Mouse (Mus musculus): Measurements from ENCODE around the gene D130052B06Rik.

The D130052B06Rik gene

DNA sequence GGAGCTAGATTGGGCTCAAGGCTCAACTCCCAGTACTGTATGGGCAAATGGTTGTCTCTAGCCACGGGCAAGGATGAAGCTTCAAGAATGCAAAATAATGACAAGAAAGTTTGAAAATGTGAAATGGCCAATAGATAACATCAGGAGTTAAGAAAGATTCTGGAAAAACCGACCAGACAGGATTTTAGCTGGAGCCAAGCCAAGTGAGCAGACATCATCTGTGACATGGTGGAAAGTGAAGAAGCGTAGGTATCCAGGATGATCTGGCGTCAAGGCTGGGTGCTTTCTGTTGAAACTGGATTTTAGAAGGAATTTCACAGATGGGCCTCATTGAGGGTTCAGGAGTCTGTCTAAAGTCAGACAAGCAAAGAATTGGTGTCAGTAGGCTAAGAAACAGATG is at the start of gene D130052B06Rik:
TSS of gene D130052B06Rik (plus strand) at position 317 of the 400 bp plus-strand sequence.
- no peak for DNase-seq

DNA sequence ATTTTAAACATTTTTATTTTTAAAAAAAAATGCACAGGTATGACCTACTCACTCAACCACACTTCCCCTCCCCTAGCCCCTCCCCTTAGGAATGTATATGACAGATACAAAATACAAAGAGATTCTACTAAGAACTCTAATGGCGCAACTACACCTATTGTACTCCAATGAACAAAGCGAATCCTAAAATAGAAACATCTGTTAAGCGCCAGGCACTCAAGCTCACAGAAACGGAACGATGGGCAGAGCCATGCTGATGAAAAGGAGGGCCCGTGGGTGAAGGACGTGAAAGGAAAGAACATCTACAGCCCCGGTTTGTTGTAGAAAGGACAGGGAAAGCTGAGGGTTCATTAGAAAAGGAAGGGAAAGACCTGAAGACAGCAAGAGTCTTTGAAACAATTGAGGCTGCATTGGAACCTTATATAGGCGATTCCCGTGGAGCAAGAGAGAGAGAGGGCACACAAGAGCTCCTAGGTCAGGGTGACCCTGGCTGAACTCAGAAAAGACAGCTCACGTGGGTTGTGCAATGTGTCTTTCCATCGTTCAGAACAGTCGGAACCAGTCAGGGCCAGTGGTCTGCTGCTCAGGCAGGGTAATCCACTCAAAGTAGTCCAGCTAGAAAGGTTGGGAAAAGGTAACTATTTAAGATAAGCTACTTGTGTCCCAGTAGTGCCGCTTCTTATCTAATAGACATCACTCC is 48.1 kb upstream of the D130052B06Rik start:
- no peak for DNase-seq

DNA sequence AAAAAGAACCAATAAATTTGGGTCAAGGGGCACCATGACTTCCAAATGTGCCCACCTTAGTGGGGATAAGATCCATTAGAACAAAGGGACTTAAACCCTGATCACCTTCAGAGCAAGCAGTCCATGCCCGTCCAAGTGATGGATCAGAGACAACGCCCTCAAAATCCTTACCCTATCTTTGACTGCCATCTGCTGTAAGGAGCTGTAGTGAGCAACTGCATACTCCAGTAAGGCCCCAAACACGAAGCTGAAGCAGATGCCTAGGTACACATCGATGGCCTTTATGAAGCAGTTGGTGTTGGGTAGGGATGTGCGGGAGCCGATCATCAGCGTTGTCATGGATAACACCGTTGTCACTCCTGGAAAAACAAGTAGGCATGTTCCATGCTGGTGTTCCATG is 45.0 kb upstream of the D130052B06Rik start:
- no peak for DNase-seq

DNA sequence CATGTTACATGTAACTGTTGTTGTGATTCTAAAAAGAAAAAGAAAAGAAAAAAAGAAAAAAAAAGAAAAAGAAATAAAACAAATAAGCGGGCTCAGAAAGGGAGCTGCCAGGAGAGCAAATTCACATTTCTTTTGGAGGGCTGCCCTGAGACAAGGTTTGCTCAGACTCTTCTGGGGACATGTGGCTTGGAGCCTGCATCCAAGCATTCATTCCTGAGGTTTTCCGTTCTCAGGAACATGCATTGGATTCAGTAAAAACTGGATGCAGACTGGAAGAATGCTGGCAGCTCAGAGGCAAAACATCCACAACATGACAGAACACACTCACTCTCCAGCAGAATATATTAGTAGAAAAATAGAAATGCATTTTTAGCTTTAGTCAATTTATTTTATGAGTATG is 35.2 kb upstream of the D130052B06Rik start:
- DNase-seq, result no peak

DNA sequence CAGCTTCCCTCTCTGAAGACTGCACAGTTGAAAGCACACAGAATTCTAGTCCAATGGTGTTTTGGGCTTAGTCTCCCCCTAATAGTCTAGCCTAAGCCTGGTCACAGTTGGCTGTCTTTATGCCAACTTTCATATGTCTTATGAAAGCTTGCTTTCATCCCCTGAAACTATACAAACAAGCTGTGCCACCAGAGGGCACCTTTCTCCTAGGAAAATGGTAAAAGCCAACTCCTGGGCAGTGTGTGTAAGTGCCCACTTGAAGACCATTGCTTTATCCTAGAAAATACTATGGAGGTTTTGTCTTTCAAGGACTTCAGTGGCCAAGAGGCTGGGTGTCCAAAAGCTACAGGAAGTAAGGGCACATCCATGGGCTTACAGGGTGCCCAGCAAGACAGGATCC is 28.7 kb upstream of the D130052B06Rik start:
- DNase-seq, result no peak

DNA sequence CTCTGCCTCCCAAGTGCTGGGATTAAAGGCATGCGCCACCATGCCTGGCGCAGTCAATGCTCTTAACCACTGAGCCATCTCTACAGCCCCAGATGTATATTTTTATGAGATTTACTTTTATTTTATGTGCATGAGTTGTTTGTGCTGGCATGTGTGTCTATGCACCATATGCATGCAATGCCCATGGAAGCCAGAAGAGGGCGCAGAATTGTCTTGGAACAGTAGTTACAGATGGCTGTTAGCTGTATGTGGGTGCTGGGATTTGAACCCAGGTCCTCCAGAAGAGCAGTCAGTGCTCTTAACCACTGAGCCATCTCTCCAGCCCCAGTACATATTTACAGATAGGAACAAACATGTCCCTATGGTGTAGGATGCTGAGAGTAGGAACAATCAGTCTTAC is 24.2 kb upstream of the D130052B06Rik start:
- peak; percentile 16 for DNase-seq

DNA sequence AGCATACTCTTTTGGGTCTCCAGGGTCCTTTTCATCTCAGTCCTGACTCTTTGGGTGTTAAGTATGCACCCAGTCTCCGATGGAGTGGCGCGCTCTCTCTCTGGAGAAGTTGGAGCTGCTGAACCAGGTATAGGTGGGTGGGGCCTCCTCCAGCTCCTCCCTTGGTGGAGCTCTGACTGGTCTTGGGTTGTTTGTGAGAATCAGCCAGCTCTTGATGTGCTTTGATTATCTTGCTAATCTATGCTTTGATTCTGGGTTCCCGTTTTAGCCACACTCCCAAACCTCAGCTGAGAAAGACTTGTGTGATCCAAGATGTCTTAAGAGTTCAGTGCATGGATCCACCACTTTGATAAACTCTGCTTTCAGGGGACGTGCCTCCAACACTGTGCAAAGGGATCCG is 20.2 kb upstream of the D130052B06Rik start, which contains the start of gene Gabrp:
TSS of gene Gabrp (minus strand) at position 101 of the 400 bp plus-strand sequence.
- no peak for DNase-seq

DNA sequence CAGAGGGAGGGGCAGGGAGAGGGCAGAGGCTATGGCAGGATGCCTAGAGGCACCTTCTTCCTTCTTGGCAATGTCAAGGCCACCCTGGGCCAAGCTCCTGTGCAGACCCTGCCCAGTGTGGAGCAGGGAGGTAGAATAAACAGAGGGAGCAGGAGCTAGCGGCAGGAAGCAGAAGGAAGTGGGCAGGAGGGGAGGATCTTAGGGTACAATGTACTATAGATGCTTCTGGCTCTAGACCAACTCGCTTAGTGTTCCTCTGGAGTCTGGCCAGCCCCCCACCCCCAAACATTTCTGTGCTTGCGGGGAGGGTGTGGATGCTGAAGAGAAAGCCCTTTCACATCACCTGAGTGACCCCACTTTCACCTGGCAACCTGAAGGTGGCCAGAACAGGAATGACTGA is 19.5 kb upstream of the D130052B06Rik start:
- DNase-seq, result no peak

DNA sequence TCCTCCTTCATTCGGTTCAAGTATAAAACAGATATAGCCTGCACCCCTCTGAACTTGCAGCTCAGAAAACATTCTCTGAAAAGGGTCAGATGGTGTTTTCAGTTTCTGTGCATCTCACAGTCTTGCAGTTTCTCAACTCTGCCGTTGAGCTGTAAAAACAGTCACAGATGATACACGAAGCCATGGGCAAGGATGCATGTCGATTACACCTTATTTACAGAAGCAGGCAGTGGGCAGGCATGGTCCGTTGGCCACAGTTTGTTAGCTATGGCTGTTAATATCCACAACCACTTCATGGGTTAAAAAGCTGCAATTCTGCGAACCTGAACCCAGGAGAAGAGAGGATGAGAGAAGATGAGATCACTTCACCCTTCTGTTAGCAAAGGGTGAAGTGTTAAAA is 12.5 kb upstream of the D130052B06Rik start:
- DNase-seq, result no peak

DNA sequence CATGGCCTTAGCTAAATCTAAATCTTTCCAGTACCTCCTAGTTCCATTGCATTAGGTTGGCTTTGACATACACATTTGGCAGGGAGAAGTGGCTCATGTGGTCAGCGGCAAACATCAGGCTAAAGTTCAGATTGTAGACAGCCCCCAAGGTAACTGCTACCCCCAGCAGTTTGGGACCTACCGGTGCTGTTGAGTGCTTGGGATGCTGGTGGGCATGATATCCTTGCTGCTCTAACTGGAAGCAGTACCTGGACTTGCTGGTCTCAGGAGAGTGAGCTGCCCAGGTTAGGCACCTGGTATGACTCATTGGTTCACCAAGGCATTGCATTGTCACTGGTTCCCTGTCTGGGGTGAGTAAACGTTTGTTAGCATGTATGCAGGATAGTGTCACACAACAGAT is 8.3 kb upstream of the D130052B06Rik start:
- DNase-seq, result no peak

DNA sequence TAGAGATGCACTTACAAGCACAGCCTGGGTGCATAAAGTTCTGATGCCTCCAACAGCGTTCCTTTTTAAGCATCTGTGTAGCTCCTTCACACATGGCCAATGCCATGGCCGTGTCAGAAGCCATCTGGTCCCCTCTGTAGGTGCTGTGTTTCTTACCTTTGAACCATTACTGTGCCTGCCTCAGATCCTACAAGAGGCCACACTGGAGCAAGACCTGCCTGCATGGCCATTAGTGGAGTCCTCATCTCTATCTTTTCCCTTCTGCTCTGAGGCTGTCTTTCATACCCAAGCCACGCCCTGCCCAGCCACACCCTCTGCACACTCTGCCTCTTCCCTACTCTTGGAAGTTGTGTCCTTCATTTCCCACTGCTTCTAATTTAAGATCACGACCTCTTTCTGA is 6.3 kb upstream of the D130052B06Rik start:
- no peak for DNase-seq

DNA sequence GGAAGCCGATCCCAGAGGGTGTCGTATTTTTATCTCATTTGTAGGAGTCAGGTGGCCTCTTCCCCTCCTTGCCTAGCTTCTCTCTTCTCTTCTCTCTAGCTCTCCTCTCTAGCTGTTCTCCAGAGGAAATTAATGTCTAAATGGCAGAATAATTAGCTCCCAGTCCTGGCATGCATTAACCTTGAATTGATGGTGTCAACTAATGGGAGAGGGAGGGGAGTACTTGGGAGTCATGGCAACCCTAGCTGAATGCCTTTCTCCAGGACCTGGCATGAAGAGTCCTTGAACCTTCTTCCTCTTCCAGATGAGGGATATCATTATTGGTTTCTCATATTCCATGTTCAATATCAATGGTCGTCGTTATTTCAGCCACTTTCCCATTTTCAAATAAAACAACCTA is 2.4 kb upstream of the D130052B06Rik start:
- no peak for DNase-seq

DNA sequence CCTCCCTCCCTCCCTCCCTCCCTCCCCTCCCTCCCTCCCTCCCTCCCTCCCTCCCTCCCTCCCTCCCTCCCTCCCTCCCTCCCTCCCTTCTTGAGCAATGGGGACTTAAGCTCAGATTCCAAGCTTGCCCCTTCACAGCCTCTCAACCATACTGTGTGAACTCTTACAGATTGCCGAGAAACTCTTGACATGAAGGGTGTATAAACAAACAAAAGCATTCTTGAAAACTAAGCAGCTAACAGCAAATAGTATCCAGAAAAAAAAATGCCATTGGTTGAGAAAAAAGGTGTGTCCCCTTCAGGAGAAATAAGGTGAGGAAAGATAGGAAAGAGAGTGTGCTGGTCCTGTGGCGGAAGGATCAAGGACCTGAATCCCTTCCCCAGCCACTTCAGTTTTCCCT is 4.1 kb downstream of the D130052B06Rik start:
- no peak for DNase-seq

DNA sequence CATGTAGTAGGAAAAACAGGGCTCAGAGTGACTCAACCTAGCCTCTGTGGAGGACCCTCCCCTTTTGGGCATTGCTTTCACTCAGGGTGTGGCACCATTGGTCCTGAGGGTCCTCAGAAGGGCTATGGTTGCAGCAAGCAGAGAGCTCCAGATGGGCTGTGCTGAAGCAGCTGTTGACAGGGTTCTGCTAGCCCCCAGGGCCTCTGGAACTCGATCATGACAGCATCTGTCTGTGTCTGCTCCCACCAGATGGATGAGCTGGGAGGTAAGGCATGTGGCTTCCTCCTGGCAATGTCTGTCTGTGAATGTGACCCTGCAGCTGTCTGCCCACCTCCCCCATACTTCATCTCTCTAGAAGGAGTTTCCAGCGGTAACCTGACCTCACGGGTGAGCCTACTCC is 8.7 kb downstream of the D130052B06Rik start:
- no peak for DNase-seq

DNA sequence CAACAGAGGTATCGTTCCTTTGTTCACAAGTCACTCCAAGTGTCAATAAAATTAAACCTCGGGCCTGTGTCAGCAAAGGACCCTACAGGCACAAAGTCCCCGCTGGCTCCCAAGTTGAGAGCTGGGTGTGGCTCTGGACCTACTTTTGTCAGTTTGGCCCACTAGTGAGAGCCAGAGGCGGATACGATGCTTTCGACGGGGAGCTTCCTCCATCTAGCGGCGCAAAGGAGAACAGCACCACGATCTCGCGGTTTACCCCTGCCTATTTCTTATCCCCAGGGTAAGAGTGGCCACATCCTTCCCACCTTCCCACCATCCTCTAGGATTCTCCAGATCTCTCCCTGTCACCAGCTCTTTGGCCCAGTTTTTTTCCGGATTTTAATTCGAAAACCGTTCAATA is 15.1 kb downstream of the D130052B06Rik start:
- peak; percentile 53 for DNase-seq

DNA sequence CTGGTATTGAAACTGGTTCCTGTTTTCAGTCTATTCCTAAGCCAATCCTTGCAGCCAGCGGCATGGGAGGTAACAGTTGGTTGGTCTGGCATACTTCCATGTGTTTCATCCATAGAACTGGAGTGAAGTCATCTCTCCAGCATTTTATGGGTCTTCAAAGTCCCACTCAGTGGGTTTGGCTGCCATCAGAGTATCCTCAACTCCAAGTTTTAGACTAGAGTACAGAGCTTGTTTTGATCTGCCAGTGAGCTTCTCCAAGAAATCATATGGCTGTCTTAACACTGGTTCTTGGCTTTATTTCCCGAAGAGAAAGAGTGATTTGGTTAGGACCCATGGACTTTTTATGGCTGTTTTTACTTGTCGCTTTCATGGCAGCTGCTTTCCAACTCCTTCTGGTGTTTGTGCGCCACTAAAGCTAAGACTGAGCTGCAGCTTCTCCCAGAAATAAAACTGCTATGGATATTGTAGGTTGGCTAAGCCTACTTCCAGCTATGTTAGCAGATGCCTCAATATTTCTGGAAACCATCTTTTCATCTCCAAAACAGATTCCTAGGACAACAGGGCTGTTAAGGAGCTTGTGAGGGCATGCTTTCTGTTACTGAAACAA is 28.1 kb downstream of the D130052B06Rik start:
- no peak for DNase-seq

DNA sequence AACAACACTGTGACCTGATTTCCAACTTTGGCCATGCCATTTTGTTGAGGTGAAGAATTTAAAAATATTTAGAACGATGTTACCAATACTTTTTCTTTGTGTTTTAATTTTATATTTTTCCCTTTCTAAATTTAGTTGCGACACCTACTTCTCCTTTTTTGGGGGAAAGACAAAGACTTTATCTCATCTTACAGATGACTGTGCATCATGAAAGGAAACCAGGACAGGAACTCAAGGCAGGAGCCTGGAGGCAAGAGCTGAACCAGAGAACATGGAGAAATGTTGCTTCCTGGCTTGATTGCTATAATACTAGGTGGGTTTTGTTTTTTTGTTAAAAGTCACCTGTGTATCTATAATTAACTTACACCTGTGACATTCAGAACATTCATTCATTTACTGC is 38.0 kb downstream of the D130052B06Rik start:
- no peak for DNase-seq

DNA sequence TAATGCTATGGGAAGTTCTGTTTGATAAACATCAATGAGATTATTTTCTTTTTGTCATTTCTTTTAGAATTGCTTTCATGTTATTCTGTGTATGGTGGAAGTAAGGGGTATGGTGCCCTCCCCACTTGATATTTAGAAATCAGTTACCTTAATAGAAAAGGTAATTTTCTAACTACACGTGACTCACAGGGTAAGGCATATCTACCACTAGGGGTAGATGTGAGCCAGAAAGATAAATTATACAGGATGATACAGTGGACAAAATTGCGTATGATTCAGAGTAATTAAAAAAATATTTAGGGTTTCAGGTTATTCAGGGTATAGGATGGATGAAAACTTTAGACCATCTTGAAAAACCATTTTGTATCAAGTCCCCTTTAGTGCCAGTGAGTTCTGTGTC is 50.3 kb downstream of the D130052B06Rik start:
- DNase-seq, result no peak

DNA sequence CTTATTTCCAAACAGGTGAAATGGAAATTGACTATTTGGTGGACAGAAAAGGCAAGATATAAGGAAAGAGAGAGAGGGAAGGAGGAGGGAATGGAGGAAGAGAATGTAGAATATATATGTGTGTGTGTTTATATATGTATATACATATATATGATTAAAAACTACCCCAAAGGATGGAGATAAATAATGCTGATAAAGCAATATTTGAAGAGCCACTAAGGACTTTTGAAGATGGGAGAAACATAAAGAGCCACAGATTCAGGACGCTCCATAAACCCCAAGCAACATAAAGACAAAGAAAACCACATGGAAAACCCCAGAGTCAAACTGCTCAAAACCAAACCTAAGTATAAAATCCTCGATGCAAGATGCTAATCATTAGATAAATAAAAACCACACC is 55.4 kb downstream of the D130052B06Rik start:
- DNase-seq, result no peak

DNA sequence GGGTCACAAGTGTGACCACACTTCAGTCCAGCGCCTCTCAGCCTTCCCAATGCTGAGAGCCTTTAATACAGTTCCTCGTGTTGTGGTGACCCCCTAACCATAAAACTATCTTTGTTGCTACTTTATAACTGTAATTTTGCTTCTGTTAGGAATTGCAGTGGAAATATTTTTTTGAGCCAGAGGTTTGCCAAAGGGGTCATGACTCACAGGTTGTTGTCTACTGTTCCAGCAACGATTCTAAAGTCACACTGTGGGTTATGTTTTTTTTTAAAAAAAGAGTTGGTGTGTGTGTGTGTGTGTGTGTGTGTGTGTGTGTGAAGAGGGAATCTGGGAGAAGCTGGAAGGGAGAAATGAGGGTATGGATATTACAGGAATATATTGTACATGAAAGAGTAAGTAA is 56.1 kb downstream of the D130052B06Rik start:
- no peak for DNase-seq

DNA sequence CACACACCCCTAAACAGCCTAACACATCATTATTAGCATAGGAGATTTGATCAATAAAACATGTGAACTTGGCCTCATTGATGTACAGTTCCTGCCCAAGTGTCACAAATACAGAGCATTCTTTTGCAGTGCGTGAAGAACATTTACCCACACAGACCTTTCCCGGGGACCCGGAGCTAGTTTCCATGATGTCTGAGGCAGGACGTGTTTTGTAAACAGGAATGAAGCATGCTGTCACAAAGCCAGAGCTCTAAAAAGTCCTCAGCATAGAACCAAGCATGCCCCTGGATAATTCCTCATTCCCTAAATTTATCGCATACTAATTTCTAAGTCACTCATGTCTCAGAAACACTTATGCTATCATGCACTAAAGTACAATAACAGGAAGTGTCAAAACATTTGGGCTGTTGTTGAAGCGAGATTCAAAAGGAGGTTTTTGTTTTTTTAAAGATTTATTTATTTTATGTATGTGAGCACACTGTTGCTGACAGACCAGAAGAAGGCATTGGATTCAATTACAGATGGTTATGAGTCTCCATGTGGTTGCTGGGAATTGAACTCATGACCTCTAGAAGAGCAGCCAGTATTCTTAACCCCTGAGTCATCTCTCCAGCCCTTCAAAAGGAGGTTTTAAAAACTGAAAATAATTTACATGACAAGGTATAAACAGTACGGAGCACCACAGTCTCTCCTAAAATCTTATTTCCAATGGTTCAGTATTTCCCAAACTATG is 56.9 kb downstream of the D130052B06Rik start:
- no peak for DNase-seq

DNA sequence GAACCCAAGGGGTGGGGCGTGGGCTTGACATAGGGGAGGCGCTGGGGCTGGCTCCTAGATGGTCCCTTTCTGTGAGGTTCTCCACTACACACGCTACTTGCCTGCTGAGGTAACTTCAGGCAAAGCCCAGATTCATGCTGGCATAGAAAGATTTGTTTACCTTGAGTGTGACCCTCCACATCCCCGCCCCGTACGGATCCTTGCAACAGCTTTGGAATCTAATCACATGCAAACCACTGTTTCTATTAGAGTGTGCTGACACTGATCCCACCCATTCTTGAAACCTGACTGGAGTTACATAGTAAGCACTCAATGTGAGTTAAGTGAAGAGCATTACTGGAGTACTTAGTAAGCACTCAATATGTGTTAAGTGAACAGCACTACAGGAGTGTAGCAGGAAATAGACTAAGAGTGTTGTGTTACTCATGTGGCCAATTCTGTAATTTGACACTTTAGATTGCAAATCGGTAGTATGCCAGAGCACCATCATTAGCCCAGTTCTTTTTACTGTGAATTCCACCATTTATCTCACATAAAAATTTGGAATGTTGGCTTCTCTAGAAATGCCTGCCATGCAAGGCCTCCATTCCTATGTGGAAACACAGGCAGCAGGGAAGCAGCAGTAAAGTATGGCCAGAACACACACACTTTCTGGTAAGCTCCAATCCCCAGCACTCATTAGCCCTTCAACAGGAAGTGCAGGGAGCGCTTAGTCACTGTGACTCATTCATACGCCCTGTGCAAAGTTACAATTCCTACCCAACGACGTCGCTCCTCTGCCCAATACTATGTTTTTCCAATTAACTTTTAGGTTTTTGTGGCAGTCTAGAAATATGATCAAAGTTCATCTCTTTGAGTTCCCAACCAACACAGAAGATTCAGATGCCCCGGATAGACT is 61.2 kb downstream of the D130052B06Rik start:
- DNase-seq, result no peak

DNA sequence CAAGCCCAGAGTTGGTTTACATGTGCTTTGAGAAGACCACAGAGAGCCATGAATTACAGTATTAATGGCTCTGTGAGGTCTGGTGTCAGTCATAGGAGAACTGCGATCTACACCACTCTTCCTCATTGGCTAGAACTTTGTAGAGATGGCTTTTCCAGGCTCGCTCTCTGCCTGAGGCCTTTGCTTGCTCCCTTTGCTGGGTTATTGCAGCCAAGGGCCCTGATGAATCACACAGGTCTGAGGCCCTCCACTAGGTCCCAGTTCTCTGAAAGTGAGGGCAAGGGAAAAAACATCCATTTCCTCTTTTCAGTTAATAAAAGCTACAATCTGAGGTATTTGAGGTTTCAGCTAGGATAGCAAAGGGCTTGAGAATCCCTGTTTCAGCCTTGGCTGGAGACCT is 64.5 kb downstream of the D130052B06Rik start:
- no peak for DNase-seq

Measured in liver (tissue).